Mouse (Mus musculus): ENCODE results near the gene Zc3hav1l.
A peak's percentile ranks its signal among the peaks of the same experiment; 100 is the strongest.

Zc3hav1l gene

GRCm38 (mm10) chr6:38298761-38299401, at the start of gene Zc3hav1l:
Gene Zc3hav1l (minus strand): TSS chr6:38299259.
- DNase-seq (ENCODE audit: low spot score), result peak; percentile 44

DNA sequence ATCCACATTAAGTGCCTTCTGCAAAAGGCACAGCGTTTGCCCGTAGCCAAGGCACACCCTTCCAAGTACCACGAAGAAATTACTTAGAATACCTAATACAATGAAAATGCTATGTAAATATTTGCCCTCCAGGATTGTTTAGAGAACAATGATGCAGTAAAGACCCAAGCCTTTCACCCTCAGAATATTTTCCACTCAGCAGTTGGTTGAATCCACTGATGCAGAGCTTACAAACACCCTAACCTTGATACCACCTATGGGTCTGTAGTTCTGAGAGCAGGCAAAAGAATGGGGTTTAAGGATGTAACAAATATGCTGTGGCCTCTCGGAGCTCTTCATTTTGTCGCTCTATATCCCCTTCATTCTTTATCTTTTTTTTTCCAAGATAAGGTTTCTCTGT, 48.8 kb upstream of the Zc3hav1l start:
- DNase-seq (ENCODE audit: low spot score), result no peak

DNA sequence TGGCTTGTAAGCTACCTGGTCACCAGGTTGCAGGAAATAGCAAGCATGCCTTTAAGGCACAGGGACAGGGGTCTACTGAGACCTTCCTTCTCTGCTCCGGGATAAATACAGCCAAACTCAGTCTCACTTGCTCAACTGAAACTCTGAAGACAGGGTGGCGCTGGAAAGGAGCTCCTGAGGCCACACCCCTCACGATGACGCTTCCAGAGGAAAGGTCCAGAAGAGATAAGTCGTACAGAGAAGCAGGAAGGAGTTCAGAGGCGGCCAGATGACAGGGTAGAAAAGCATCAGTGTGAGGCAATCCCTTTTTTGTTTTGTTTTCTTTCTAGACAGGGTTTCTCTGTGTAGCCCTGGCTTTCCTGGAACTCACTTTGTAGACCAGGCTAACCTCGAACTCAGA, 46.7 kb upstream of the Zc3hav1l start:
- peak; percentile 79 for DNase-seq (ENCODE audit: low spot score)

DNA sequence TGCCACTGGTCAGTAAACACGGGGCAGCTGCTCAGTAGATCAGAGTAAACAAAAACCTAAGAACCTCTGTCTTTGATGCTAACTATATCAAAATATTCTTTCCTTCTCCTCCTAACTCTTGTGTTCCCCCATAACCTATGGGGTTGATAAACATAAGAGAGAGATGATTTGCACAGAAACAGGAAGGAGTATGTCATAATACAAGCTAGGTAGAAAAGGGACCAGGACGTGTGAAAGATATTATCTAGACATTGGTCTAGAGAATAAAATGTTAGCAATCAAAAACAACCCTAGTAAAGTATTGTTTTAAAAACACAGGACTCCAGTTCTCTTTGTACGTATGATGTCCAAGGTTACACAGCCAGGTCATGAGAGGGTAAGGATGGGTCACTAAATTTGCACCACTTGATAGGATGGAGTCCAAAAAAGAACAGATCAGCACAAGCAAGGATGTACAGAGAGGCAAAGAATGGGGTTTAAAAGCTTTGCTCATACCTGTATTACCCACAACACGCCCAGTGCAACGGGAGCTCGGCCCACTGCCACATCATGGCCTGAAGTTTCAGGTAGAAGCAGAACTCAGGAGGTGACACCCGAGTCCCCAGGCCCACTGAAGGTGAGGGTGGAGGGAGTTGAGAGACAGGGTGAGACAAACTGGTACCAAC, 45.1 kb upstream of the Zc3hav1l start:
- no peak for DNase-seq (ENCODE audit: low spot score)

DNA sequence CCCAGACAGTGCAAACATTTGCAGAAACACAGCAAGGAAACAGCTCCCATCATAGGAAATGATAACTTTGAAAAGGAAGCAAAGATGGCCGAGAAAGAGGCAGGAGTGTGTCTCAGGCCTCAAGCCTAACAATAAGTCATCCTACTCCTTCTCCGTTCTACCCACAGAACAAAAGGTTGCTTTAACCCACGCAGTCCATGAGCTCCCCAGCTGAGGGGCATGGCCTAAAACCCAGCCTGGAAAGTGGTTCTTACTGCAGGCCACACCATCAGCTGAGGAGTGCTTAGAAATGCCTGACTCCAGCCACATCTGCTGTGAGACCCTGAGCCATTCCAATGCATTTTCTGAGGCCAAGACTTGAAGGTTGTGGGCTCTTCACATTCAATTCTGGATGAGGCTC, 44.5 kb upstream of the Zc3hav1l start:
- no peak for DNase-seq (ENCODE audit: low spot score)

- DNase-seq (ENCODE audit: low spot score), result no peak
Observed at GRCm38 (mm10) chr6:38342666-38342992, 43.6 kb upstream of the Zc3hav1l start.

- DNase-seq (ENCODE audit: low spot score), result no peak
Observed at GRCm38 (mm10) chr6:38341751-38342665, 42.9 kb upstream of the Zc3hav1l start.

DNA sequence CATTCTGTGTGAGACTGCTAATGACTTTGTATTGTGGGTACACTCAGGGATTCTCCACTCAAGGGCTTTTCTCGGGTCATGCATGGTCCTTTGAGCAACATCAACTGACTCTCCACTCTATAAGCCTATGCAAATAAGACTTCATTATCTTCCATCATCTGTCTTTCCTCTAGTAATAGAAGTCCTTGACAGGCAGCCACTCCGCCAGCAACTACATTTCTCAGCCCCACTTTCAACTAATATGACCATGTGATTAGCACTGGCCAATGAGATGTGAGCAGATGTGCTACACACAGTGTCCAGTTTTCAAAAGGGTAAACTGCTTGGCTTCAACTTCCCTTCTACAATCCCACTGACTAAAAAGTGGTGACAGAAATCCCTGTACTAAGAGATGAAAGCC, 40.0 kb upstream of the Zc3hav1l start:
- no peak for DNase-seq (ENCODE audit: low spot score)

- no peak for DNase-seq (ENCODE audit: low spot score)
Observed at GRCm38 (mm10) chr6:38337951-38338350, 38.9 kb upstream of the Zc3hav1l start.

DNA sequence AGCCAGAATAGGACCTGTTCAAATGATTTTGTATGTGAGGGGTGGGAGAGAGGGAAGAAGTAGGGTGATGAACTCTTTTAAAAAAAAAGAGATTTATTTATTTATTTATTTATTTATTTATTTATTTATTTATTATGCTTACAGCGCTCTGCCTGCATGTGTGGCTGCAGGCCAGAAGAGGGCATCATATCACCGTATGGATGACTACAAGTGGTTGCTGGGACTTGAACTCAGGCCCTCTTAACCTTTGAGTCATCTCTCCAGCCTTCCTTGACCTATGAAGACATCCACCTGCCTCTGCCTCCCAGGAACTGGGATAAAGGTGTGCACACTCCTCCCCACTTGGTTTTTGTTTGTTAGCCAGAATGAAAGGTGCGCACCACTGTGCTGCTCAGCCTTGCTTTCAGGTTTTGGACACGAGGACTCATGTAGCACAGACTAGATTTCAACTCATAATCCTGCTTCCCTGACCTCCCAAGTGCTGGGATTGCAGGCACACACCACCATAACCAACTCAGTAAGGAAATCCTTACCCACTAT, 38.2 kb upstream of the Zc3hav1l start:
- DNase-seq (ENCODE audit: low spot score), result no peak

GRCm38 (mm10) chr6:38335264-38335663, 36.2 kb upstream of the Zc3hav1l start:
- DNase-seq (ENCODE audit: low spot score), result no peak

DNA sequence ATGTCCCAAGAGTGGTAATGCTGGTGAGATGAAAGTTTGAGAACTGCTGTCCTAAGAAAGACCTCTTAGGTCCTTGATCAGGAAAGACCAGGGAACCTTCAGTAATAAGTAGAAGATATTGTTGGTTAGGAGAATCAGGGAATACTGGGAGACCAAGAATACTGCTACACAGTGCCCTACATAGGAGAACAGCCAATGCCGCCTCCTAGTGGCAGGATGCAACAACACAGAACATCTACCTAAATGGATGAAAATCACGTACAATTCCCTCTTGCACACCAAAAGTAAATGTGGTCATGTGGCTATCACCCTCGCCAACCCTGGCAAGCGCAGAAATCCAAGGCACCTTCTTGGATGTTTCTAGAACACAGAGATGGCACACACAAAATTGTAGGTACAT, 27.5 kb upstream of the Zc3hav1l start:
- DNase-seq (ENCODE audit: low spot score), result no peak

DNA sequence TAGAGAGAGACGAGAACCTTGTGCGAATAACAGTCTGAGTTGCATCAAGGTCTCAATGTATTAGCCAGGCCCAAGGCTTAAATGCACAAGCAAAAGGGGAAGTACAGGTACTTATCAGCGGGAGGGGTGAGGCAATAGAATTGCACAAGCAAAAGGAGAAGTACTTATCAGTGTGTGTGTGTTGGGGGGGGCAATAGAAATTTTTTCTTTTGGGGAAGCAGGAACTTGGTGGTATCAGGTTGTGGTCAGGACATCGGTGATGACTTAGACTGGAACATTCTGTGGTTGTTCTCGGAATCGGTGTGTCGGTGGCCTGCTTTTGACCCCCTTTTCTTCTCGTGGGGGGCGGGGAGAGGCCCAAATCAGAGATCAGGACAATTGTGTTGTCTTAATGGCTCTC, 21.6 kb upstream of the Zc3hav1l start:
- DNase-seq (ENCODE audit: low spot score), result no peak

DNA sequence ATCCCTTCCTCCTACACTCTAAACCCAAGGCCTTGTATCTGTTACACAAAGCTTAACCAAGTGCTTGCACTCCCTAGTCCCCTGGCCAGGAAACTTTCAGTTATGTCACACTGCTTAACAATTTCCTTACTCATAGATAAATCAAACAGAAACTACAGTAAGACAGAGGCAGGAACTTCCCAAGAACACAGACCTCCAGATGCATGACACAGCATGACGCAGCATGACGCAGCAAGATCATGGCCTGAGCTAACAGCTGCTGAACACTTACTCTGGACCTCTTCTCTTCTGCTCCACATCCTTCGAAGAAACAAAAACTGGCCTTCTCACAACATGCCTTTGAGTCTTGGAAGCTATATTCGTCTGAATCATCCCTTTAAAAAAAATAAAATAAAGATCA, 17.0 kb upstream of the Zc3hav1l start:
- DNase-seq (ENCODE audit: low spot score), result no peak

- DNase-seq (ENCODE audit: low spot score), result no peak
Observed at GRCm38 (mm10) chr6:38309741-38310140, 10.7 kb upstream of the Zc3hav1l start.

DNA sequence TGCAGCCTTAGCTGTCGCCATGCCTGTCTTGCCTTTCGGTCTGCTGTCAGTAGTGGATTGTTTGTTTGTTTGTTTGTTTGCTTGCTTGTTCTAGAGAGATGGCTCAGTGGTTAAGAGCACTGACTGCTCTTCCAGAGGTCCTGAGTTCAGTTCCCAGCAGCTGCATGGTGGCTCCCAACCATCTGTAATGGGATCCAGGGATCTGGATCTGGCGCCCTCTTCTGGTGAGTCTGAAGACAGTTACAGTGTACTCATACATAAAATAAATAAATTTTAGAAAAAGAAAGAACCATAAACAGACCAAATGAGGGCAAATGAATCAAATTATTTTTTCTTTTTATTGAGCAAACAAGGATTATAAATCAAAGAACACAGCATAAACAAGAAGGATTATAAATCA, 5.9 kb upstream of the Zc3hav1l start:
- DNase-seq (ENCODE audit: low spot score), result no peak

GRCm38 (mm10) chr6:38298246-38298635, 818 bp downstream of the Zc3hav1l start:
- no peak for DNase-seq (ENCODE audit: low spot score)

DNA sequence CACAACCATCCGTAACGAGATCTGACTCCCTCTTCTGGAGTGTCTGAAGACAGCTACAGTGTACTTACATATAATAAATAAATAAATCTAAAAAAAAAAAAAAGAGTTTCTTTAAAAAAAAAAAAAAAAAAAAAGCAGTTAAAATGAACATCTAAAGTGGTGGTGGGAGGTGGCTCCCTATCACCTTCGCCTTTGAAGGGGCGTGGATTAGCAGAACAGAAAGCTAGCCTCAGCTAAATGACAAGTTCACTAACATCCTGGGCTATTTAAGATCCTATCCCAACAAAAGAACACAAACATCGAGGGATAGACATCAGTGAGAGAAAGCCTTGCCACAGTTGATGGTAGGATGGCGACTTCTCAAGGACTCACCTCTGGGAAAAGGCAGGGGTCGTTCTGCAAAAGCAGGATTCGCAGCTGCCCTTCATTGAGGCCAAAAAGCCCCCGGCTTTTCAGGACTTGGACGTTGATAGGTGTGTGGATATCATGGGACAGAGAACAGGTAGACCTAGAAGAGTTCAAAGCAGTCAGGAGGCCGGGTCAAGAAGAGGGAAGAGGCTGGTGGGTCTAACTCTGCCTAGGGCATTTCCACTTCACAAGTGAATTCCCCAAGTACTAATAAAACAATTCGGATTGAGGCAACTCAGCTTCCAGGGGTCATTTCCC, 1.3 kb downstream of the Zc3hav1l start:
- DNase-seq (ENCODE audit: low spot score), result no peak

GRCm38 (mm10) chr6:38293708-38294107, 5.4 kb downstream of the Zc3hav1l start:
- DNase-seq (ENCODE audit: low spot score), result no peak

DNA sequence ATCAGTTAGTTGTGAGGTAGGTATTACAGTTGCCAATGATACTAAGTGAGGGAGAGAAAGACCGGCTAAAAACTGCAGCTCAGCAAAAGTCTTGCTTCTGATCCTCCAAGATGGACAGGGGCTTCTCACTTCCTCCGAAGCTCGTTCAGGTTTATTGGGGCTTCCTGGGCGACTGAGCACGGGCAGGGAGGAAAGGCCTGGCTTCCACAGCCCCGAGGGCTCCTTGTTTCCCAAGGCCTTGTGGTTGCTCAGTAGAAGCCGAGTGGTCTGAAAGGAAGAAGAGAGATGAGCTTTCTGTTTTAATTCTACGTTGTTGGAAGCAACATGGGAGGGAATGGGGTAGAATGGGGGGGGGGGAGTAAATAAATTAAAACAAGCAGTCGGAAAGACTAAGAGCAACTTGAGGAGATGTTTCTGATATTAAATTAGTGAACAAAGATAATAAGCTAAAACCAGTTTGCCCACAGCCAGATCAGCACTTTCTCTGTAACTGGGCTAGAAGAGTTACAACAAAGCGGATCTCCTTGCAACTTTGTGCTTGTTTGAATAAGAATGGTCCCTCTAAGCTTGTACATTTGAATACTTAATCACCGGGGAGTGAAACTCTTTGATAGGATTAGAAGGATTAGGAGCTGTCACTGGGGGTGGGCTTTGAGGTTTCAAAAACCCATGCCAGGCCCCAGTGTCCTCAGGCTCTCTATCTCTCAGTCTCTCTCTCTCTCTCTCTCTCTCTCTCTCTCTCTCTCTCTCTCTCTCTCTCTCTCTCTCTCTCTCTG, 6.0 kb downstream of the Zc3hav1l start:
- DNase-seq (ENCODE audit: low spot score), result no peak

- DNase-seq (ENCODE audit: low spot score), result no peak
Observed at GRCm38 (mm10) chr6:38284422-38284821, 14.6 kb downstream of the Zc3hav1l start.

DNA sequence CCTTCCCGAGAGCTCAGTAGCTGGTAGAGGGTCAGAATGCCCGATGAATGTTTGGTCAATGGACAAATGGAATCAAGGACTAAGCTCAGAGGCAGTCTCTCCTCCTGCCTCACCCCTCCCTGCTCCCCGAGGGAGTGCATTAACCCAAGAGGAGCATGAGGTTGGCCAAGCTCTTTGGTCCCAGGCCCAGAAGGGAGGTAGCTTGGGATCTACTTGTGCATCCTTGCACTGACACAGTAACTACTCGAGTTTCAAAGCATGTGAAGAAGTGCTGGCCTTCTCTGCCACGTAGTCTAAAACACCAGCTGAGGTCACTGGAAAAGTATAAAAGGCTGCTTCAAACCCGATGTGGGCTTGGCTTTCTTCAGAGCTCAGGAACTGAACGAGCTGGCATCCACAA, 34.6 kb downstream of the Zc3hav1l start:
- DNase-seq (ENCODE audit: low spot score), result no peak
